Mouse (Mus musculus) midbrain, embryonic 15.5 days (tissue): Measurements from ENCODE around the gene Hand2. TPM values are rescaled to one million over a fixed set of nuclear protein-coding genes. Genes with fewer than 3 reads are reported as not detected.
A peak's percentile ranks its signal among the peaks of the same experiment; 100 is the strongest.

Source experiments
- ATAC-seq: fragments of 200-750 bp; cut with Nextera tagmentation; replicated peaks from 2 replicates; pipeline ENCODE4 v1.8.0; 2017; ENCODE audit warnings: moderate TSS enrichment
- H3K27ac ChIP-seq: fragments of 300-500 bp; sonication (generic); 2 replicates; pipeline ENCODE4 v1.5.1; 2015; ENCODE audit warnings: mild to moderate bottlenecking, inconsistent platforms
- H3K27me3 ChIP-seq: fragments of 300-500 bp; sonication (generic); replicated peaks from 2 replicates; pipeline ENCODE4 v1.6.1; 2015; ENCODE audit warnings: inconsistent platforms
- H3K36me3 ChIP-seq: fragments of 300-500 bp; sonication (generic); replicated peaks from 2 replicates; pipeline ENCODE4 v1.6.1; 2015; ENCODE audit warnings: inconsistent platforms
- H3K4me1 ChIP-seq: fragments of 300-500 bp; sonication (generic); 2 replicates; pipeline ENCODE4 v1.6.1; 2015; ENCODE audit warnings: inconsistent platforms
- H3K4me2 ChIP-seq: fragments of 300-500 bp; sonication (generic); 2 replicates; pipeline ENCODE4 v1.6.1; 2015; ENCODE audit warnings: inconsistent platforms, mild to moderate bottlenecking, moderate library complexity
- H3K4me3 ChIP-seq: fragments of 300-500 bp; sonication (generic); 2 replicates; pipeline ENCODE4 v1.5.1; 2015; ENCODE audit warnings: mild to moderate bottlenecking, inconsistent platforms
- H3K9ac ChIP-seq: fragments of 300-500 bp; sonication (generic); 2 replicates; pipeline ENCODE4 v1.6.1; 2015; ENCODE audit warnings: mild to moderate bottlenecking, inconsistent platforms
- H3K9me3 ChIP-seq: fragments of 300-500 bp; sonication (generic); 2 replicates; pipeline ENCODE4 v1.6.1; 2016; ENCODE audit warnings: inconsistent platforms
- WGBS: fragments of 180-500 bp; shearing (Covaris S2); methylation state at CpG from one replicate; pipeline ENCODE4 v1.1.7; 2015; ENCODE audit warnings: mixed read lengths; 5-methylcytosine and 5-hydroxymethylcytosine counted together
- polyA plus RNA-seq: library from polyadenylated mRNA; unstranded; fragments of >200 nt; fragmentation: Nextera tagmentation; extraction: Ambion mirVana; gene quantifications from 2 replicates; pipeline ENCODE4 v1.2.1, GENCODE M21; 2015

Hand2 gene
- polyA plus RNA-seq, 1 experiment from 2014 or later = not detected

GRCm38 (mm10) chr8:57327281-57328160, 6.7 kb downstream of the Hand2 start:
- Histone ChIP-seq H3K4me3 (no peak overlapping the region), H3K27me3 (peaks cover 84% of the 10 kb centered on the region), H3K9ac (no peak overlapping the region), H3K4me2 (no peak overlapping the region), H3K27ac (no peak overlapping the region), H3K36me3 (no peaks in the 10 kb centered on the region), H3K9me3 (no peaks in the 10 kb centered on the region), H3K4me1 (peaks cover 9% of the 10 kb centered on the region; the same call in 1 of the 2 replicates)
- ATAC-seq = no peak
- 1% methylated on average over 29 of the region's 29 CpGs for WGBS

GRCm38 (mm10) chr8:57328161-57328920, 7.6 kb downstream of the Hand2 start:
- no peak overlapping the region for H3K9ac ChIP-seq
- peak overlapping the region; percentile 3; the same call in 1 of the 2 replicates for H3K4me3 ChIP-seq
- peaks cover 86% of the 10 kb centered on the region for H3K27me3 ChIP-seq
- no peaks in the 10 kb centered on the region for H3K36me3 ChIP-seq
- H3K27ac ChIP-seq = no peak overlapping the region
- peak overlapping the region; percentile 12 for H3K4me2 ChIP-seq
- ATAC-seq = peak; percentile 75
- H3K9me3 ChIP-seq = no peaks in the 10 kb centered on the region
- peaks cover 9% of the 10 kb centered on the region; the same call in 1 of the 2 replicates for H3K4me1 ChIP-seq
- WGBS = under 1% methylated on average over 42 of the region's 42 CpGs

GRCm38 (mm10) chr8:57328931-57329341, 8.2 kb downstream of the Hand2 start:
- Histone ChIP-seq H3K4me3 (peak overlapping the region; percentile 3; the same call in 1 of the 2 replicates), H3K4me1 (peaks cover 9% of the 10 kb centered on the region), H3K27me3 (peaks cover 87% of the 10 kb centered on the region), H3K9ac (no peak overlapping the region), H3K36me3 (no peaks in the 10 kb centered on the region), H3K4me2 (peak overlapping the region; percentile 12; the same call in 1 of the 2 replicates), H3K9me3 (no peaks in the 10 kb centered on the region), H3K27ac (no peak overlapping the region)
- ATAC-seq = no peak
- WGBS = under 1% methylated on average over 19 of the region's 19 CpGs

- Histone ChIP-seq H3K9ac (no peak overlapping the region), H3K9me3 (no peaks in the 10 kb centered on the region), H3K4me3 (no peak overlapping the region), H3K4me1 (peaks cover 9% of the 10 kb centered on the region), H3K36me3 (no peaks in the 10 kb centered on the region), H3K4me2 (no peak overlapping the region), H3K27me3 (peaks cover 90% of the 10 kb centered on the region), H3K27ac (no peak overlapping the region)
- ATAC-seq = no peak
- 11% methylated on average over 2 of the region's 2 CpGs for WGBS
Measured at GRCm38 (mm10) chr8:57330106-57330505, 9.3 kb downstream of the Hand2 start.

GRCm38 (mm10) chr8:57331727-57332630, 11.2 kb downstream of the Hand2 start:
- Histone ChIP-seq H3K36me3 (no peaks in the 10 kb centered on the region), H3K27ac (no peak overlapping the region), H3K4me1 (peaks cover 9% of the 10 kb centered on the region), H3K27me3 (peaks cover 90% of the 10 kb centered on the region), H3K9ac (no peak overlapping the region), H3K4me3 (no peak overlapping the region), H3K9me3 (no peaks in the 10 kb centered on the region), H3K4me2 (no peak overlapping the region)
- WGBS = under 1% methylated on average over 29 of the region's 29 CpGs
- ATAC-seq = no peak

GRCm38 (mm10) chr8:57332676-57333482, 12.1 kb downstream of the Hand2 start:
- Histone ChIP-seq H3K9ac (no peak overlapping the region), H3K36me3 (no peaks in the 10 kb centered on the region), H3K27me3 (peaks cover 90% of the 10 kb centered on the region), H3K4me1 (peaks cover 9% of the 10 kb centered on the region), H3K4me3 (no peak overlapping the region), H3K4me2 (no peak overlapping the region), H3K9me3 (no peaks in the 10 kb centered on the region), H3K27ac (no peak overlapping the region)
- WGBS = under 1% methylated on average over 26 of the region's 26 CpGs
- ATAC-seq = 0 out of 2 replicates have a peak, but pooled peaks have one; percentile 3

GRCm38 (mm10) chr8:57333483-57333770, 12.6 kb downstream of the Hand2 start:
- Histone ChIP-seq H3K9ac (no peak overlapping the region), H3K4me2 (no peak overlapping the region), H3K27me3 (peaks cover 94% of the 10 kb centered on the region), H3K4me1 (peaks cover 6% of the 10 kb centered on the region), H3K36me3 (no peaks in the 10 kb centered on the region), H3K27ac (no peak overlapping the region), H3K9me3 (no peaks in the 10 kb centered on the region), H3K4me3 (no peak overlapping the region)
- 0% methylated on average over 9 of the region's 9 CpGs for WGBS
- ATAC-seq = 0 out of 2 replicates have a peak, but pooled peaks have one; percentile 51

GRCm38 (mm10) chr8:57333795-57334551, 13.2 kb downstream of the Hand2 start:
- no peak overlapping the region for H3K9ac ChIP-seq
- ATAC-seq = peak; percentile 41; the same call in 1 of the 2 replicates
- peaks cover under 1% of the 10 kb centered on the region for H3K4me1 ChIP-seq
- H3K27me3 ChIP-seq = peaks cover 94% of the 10 kb centered on the region
- no peak overlapping the region for H3K27ac ChIP-seq
- H3K36me3 ChIP-seq = no peaks in the 10 kb centered on the region
- WGBS = under 1% methylated on average over 41 of the region's 41 CpGs
- no peak overlapping the region for H3K4me3 ChIP-seq
- no peak overlapping the region for H3K4me2 ChIP-seq
- H3K9me3 ChIP-seq = no peaks in the 10 kb centered on the region

GRCm38 (mm10) chr8:57334714-57335113, 13.9 kb downstream of the Hand2 start:
- Histone ChIP-seq H3K9me3 (no peaks in the 10 kb centered on the region), H3K27ac (no peak overlapping the region), H3K4me1 (no peaks in the 10 kb centered on the region; the same call in 1 of the 2 replicates), H3K4me2 (no peak overlapping the region), H3K36me3 (no peaks in the 10 kb centered on the region), H3K9ac (no peak overlapping the region), H3K4me3 (no peak overlapping the region), H3K27me3 (peaks cover 94% of the 10 kb centered on the region)
- no peak for ATAC-seq
- WGBS = 3% methylated on average over 5 of the region's 5 CpGs

GRCm38 (mm10) chr8:57337271-57338030, 16.7 kb downstream of the Hand2 start:
- H3K9ac ChIP-seq = no peak overlapping the region
- no peak overlapping the region for H3K27ac ChIP-seq
- peaks cover 4% of the 10 kb centered on the region; the same call in 1 of the 2 replicates for H3K4me1 ChIP-seq
- H3K27me3 ChIP-seq = peaks cover 88% of the 10 kb centered on the region
- no peaks in the 10 kb centered on the region for H3K36me3 ChIP-seq
- WGBS = 34% methylated on average over 4 of the region's 4 CpGs
- H3K9me3 ChIP-seq = no peaks in the 10 kb centered on the region
- no peak for ATAC-seq
- H3K4me2 ChIP-seq = no peak overlapping the region
- H3K4me3 ChIP-seq = no peak overlapping the region
